Mouse (Mus musculus): Measurements from ENCODE around the gene Phgdh. TPM values are rescaled to one million over a fixed set of nuclear protein-coding genes. Genes with fewer than 3 reads are reported as not detected.
"Not testable (repeated sequence)": the region's sequence is repeated elsewhere in the genome, so short reads cannot be mapped to it uniquely, and the experiment has no call there.

Phgdh gene
- polyA plus RNA-seq (2012; ENCODE audit: insufficient read depth, insufficient read length, missing spikeins) = 21.5 and 44.2 TPM in 2 replicates

- peak within 1 kb of the TSS; percentile 57 for H3K4me3 ChIP-seq (ENCODE audit: insufficient read depth, low read depth, low read length)
- not testable (repeated sequence) for H3K4me1 ChIP-seq (ENCODE audit: control insufficient read depth, insufficient read depth, insufficient read length, low read length); H3K27ac ChIP-seq (replicated peaks; ENCODE audit: low read depth, low read length)
These were observed at the start of gene Phgdh for GRCm38 (mm10) chr3:98339706-98340109. Gene Phgdh (minus strand): TSS chr3:98339990.

- Histone ChIP-seq H3K4me3 (ENCODE audit: insufficient read depth, low read depth, low read length) (no peak overlapping the region), H3K4me1 (ENCODE audit: control insufficient read depth, insufficient read depth, insufficient read length, low read length) (no peaks in the 10 kb centered on the region), H3K27ac (replicated peaks; ENCODE audit: low read depth, low read length) (no peak overlapping the region)
These were observed 49.5 kb upstream of the Phgdh start for GRCm38 (mm10) chr3:98389305-98389704.

- Histone ChIP-seq H3K27ac (replicated peaks; ENCODE audit: low read depth, low read length) (no peak overlapping the region), H3K4me3 (ENCODE audit: insufficient read depth, low read depth, low read length) (no peak overlapping the region), H3K4me1 (ENCODE audit: control insufficient read depth, insufficient read depth, insufficient read length, low read length) (peaks cover 3% of the 10 kb centered on the region)
These were observed 48.0 kb upstream of the Phgdh start for GRCm38 (mm10) chr3:98387756-98388155.

GRCm38 (mm10) chr3:98387086-98387485 lies 47.3 kb upstream of the Phgdh start:
- H3K4me1 ChIP-seq (ENCODE audit: control insufficient read depth, insufficient read depth, insufficient read length, low read length) = peaks cover 3% of the 10 kb centered on the region
- no peak overlapping the region for H3K27ac ChIP-seq (replicated peaks; ENCODE audit: low read depth, low read length)
- no peak overlapping the region for H3K4me3 ChIP-seq (ENCODE audit: insufficient read depth, low read depth, low read length)

GRCm38 (mm10) chr3:98383024-98383790 lies 43.4 kb upstream of the Phgdh start:
- Histone ChIP-seq H3K4me1 (ENCODE audit: control insufficient read depth, insufficient read depth, insufficient read length, low read length) (peaks cover 3% of the 10 kb centered on the region), H3K27ac (replicated peaks; ENCODE audit: low read depth, low read length) (no peak overlapping the region), H3K4me3 (ENCODE audit: insufficient read depth, low read depth, low read length) (peak overlapping the region; percentile 80)

GRCm38 (mm10) chr3:98382246-98382939 lies 42.6 kb upstream of the Phgdh start, which contains the start of gene Zfp697:
Gene Zfp697 (plus strand): TSS chr3:98382461.
- H3K4me3 ChIP-seq (ENCODE audit: insufficient read depth, low read depth, low read length) = peak within 1 kb of the TSS; percentile 80
- H3K27ac ChIP-seq (replicated peaks; ENCODE audit: low read depth, low read length) = 0 out of 2 replicates have a peak within 1 kb of the TSS, but pooled peaks have one; percentile 11
- peaks cover 3% of the 10 kb centered on the region for H3K4me1 ChIP-seq (ENCODE audit: control insufficient read depth, insufficient read depth, insufficient read length, low read length)

GRCm38 (mm10) chr3:98381677-98382245 lies 42.0 kb upstream of the Phgdh start:
- peaks cover 3% of the 10 kb centered on the region for H3K4me1 ChIP-seq (ENCODE audit: control insufficient read depth, insufficient read depth, insufficient read length, low read length)
- peak overlapping the region; percentile 80 for H3K4me3 ChIP-seq (ENCODE audit: insufficient read depth, low read depth, low read length)
- 0 out of 2 replicates have a peak overlapping the region, but pooled peaks have one; percentile 11 for H3K27ac ChIP-seq (replicated peaks; ENCODE audit: low read depth, low read length)

- no peak overlapping the region for H3K27ac ChIP-seq (replicated peaks; ENCODE audit: low read depth, low read length)
- H3K4me3 ChIP-seq (ENCODE audit: insufficient read depth, low read depth, low read length) = no peak overlapping the region
- peaks cover 5% of the 10 kb centered on the region for H3K4me1 ChIP-seq (ENCODE audit: control insufficient read depth, insufficient read depth, insufficient read length, low read length)
These were observed 39.4 kb upstream of the Phgdh start for GRCm38 (mm10) chr3:98379236-98379635.

GRCm38 (mm10) chr3:98378267-98378666 lies 38.5 kb upstream of the Phgdh start:
- Histone ChIP-seq H3K4me1 (ENCODE audit: control insufficient read depth, insufficient read depth, insufficient read length, low read length) (peaks cover 5% of the 10 kb centered on the region), H3K27ac (replicated peaks; ENCODE audit: low read depth, low read length) (no peak overlapping the region), H3K4me3 (ENCODE audit: insufficient read depth, low read depth, low read length) (no peak overlapping the region)

GRCm38 (mm10) chr3:98374980-98375379 lies 35.2 kb upstream of the Phgdh start:
- H3K4me1 ChIP-seq (ENCODE audit: control insufficient read depth, insufficient read depth, insufficient read length, low read length) = peaks cover 2% of the 10 kb centered on the region; the same call in 1 of the 2 replicates
- no peak overlapping the region for H3K4me3 ChIP-seq (ENCODE audit: insufficient read depth, low read depth, low read length)
- H3K27ac ChIP-seq (replicated peaks; ENCODE audit: low read depth, low read length) = no peak overlapping the region

GRCm38 (mm10) chr3:98374062-98374719 lies 34.4 kb upstream of the Phgdh start:
- Histone ChIP-seq H3K4me3 (ENCODE audit: insufficient read depth, low read depth, low read length) (no peak overlapping the region), H3K27ac (replicated peaks; ENCODE audit: low read depth, low read length) (0 out of 2 replicates have a peak overlapping the region, but pooled peaks have one; percentile 24), H3K4me1 (ENCODE audit: control insufficient read depth, insufficient read depth, insufficient read length, low read length) (peaks cover 2% of the 10 kb centered on the region; the same call in 1 of the 2 replicates)

- Histone ChIP-seq H3K4me3 (ENCODE audit: insufficient read depth, low read depth, low read length) (no peak overlapping the region), H3K4me1 (ENCODE audit: control insufficient read depth, insufficient read depth, insufficient read length, low read length) (no peaks in the 10 kb centered on the region), H3K27ac (replicated peaks; ENCODE audit: low read depth, low read length) (no peak overlapping the region)
These were observed 29.0 kb upstream of the Phgdh start for GRCm38 (mm10) chr3:98368776-98369175.

- H3K27ac ChIP-seq (replicated peaks; ENCODE audit: low read depth, low read length) = no peak overlapping the region
- no peak overlapping the region for H3K4me3 ChIP-seq (ENCODE audit: insufficient read depth, low read depth, low read length)
- no peaks in the 10 kb centered on the region for H3K4me1 ChIP-seq (ENCODE audit: control insufficient read depth, insufficient read depth, insufficient read length, low read length)
These were observed 28.5 kb upstream of the Phgdh start for GRCm38 (mm10) chr3:98368283-98368682.

- Histone ChIP-seq H3K27ac (replicated peaks; ENCODE audit: low read depth, low read length) (no peak overlapping the region), H3K4me3 (ENCODE audit: insufficient read depth, low read depth, low read length) (no peak overlapping the region), H3K4me1 (ENCODE audit: control insufficient read depth, insufficient read depth, insufficient read length, low read length) (no peaks in the 10 kb centered on the region)
These were observed 27.0 kb upstream of the Phgdh start for GRCm38 (mm10) chr3:98366823-98367222.

GRCm38 (mm10) chr3:98366086-98366485 lies 26.3 kb upstream of the Phgdh start:
- Histone ChIP-seq H3K4me3 (ENCODE audit: insufficient read depth, low read depth, low read length) (no peak overlapping the region), H3K27ac (replicated peaks; ENCODE audit: low read depth, low read length) (no peak overlapping the region), H3K4me1 (ENCODE audit: control insufficient read depth, insufficient read depth, insufficient read length, low read length) (no peaks in the 10 kb centered on the region)
